Comparison of ENCODE assay signal across 19 mouse cellular contexts in genomic region chr1:119055801-119056200, GRCm38 (mm10). TPM values are rescaled to one million over a fixed set of nuclear protein-coding genes. Genes with fewer than 3 reads are reported as not detected.
"Had no signal": no experiment of that assay in that cellular context is flagged by ENCODE, and none has a peak within 500 bp of the region (broad histone marks: within the 10 kb centered on the region; RNA-seq: fewer than 3 reads in every experiment).

No protein-coding gene starts in this region.

- H3K27me3 ChIP-seq: neural tube, embryonic 12.5 days had no signal

- H3K36me3 ChIP-seq: liver, embryonic 13.5 days; midbrain, embryonic 12.5 days; midbrain, embryonic 15.5 days; neural tube, embryonic 12.5 days; neural tube, embryonic 15.5 days; stomach, embryonic 15.5 days had no signal

- H3K27ac ChIP-seq: left cerebral cortex, adult 2 months; liver, embryonic 13.5 days; midbrain, embryonic 12.5 days; midbrain, embryonic 15.5 days; neural tube, embryonic 12.5 days; neural tube, embryonic 15.5 days had no signal

- H3K9me3 ChIP-seq: liver, embryonic 13.5 days; midbrain, embryonic 12.5 days; midbrain, embryonic 15.5 days; neural tube, embryonic 12.5 days; neural tube, embryonic 15.5 days; stomach, embryonic 15.5 days had no signal

- DNase-seq: layer of hippocampus, postnatal 36 days; left cerebral cortex, postnatal 4 days; liver, embryonic 13.5 days; lung, adult 2 months; lung, postnatal 14 days; right cerebral cortex, adult 18-20 months; right cerebral cortex, postnatal 14 days; right cerebral cortex, postnatal 4 days; thymus, postnatal 36 days had no signal

- ATAC-seq: intestine, postnatal 0 days; midbrain, embryonic 15.5 days had no signal

- H3K4me3 ChIP-seq: left cerebral cortex, adult 2 months; liver, embryonic 13.5 days; midbrain, embryonic 12.5 days; midbrain, embryonic 15.5 days; neural tube, embryonic 12.5 days; neural tube, embryonic 15.5 days; stomach, embryonic 15.5 days had no signal

- H3K4me2 ChIP-seq: liver, embryonic 13.5 days; midbrain, embryonic 12.5 days; midbrain, embryonic 15.5 days; neural tube, embryonic 12.5 days; neural tube, embryonic 15.5 days; stomach, embryonic 15.5 days had no signal

- H3K9ac ChIP-seq: liver, embryonic 13.5 days; midbrain, embryonic 12.5 days; midbrain, embryonic 15.5 days; neural tube, embryonic 12.5 days; neural tube, embryonic 15.5 days; stomach, embryonic 15.5 days had no signal

RNA-seq across cellular contexts. Expression of gene Gli2, which starts 2.4 kb away (rescaled TPM):
- total RNA-seq: liver, adult 2 months; megakaryocyte progenitor cell, adult 5-6 weeks; megakaryocyte-erythroid progenitor cell, adult 5-6 weeks had no signal
